Mouse (Mus musculus) skeletal muscle tissue, adult 2 months (tissue): ENCODE measurements at regions not wholly inside any gene's neighbourhood (a gene's known extent, or its start where the extent isn't known, plus 50 kb on each side); places are given as distances from the start of the nearest gene placed in this dataset.

Experiments used
- DNase-seq: peaks from one replicate; pipeline ENCODE4 v3.0.0-alpha.2; 2012; ENCODE audit warnings: low read depth, low spot score

GRCm38 (mm10) chr3:147096179-147096578 lies 244.0 kb downstream of the Ttll7 start:
- no peak for DNase-seq

- no peak for DNase-seq
These were observed 246.0 kb downstream of the Ttll7 start for GRCm38 (mm10) chr3:147098065-147098580.

GRCm38 (mm10) chr3:147098611-147099010 lies 246.4 kb downstream of the Ttll7 start:
- no peak for DNase-seq

- no peak for DNase-seq
These were observed 247.1 kb downstream of the Ttll7 start for GRCm38 (mm10) chr3:147099143-147099713.

GRCm38 (mm10) chr3:147101053-147101764 lies 249.0 kb downstream of the Ttll7 start:
- no peak for DNase-seq

GRCm38 (mm10) chr3:147101765-147102113 lies 249.6 kb downstream of the Ttll7 start:
- no peak for DNase-seq

GRCm38 (mm10) chr3:147103428-147103827 lies 251.3 kb downstream of the Ttll7 start:
- no peak for DNase-seq

GRCm38 (mm10) chr3:147117609-147118008 lies 265.4 kb downstream of the Ttll7 start:
- no peak for DNase-seq

- DNase-seq = no peak
These were observed 265.9 kb downstream of the Ttll7 start for GRCm38 (mm10) chr3:147118092-147118491.

GRCm38 (mm10) chr3:147118622-147119021 lies 266.5 kb downstream of the Ttll7 start:
- DNase-seq = no peak

- no peak for DNase-seq
These were observed 269.7 kb downstream of the Ttll7 start for GRCm38 (mm10) chr3:147121826-147122225.

GRCm38 (mm10) chr3:147127740-147128139 lies 275.6 kb downstream of the Ttll7 start:
- DNase-seq = no peak

- DNase-seq = no peak
These were observed 280.7 kb downstream of the Ttll7 start for GRCm38 (mm10) chr3:147132830-147133229.

GRCm38 (mm10) chr3:147133408-147133807 lies 281.2 kb downstream of the Ttll7 start:
- no peak for DNase-seq

- DNase-seq = no peak
These were observed 288.2 kb downstream of the Ttll7 start for GRCm38 (mm10) chr3:147140414-147140813.

GRCm38 (mm10) chr3:147153456-147153855 lies 301.3 kb downstream of the Ttll7 start:
- no peak for DNase-seq

GRCm38 (mm10) chr3:147153998-147154397 lies 301.8 kb downstream of the Ttll7 start:
- DNase-seq = no peak

GRCm38 (mm10) chr3:147163126-147163525 lies 311.0 kb downstream of the Ttll7 start:
- DNase-seq = peak; percentile 8

GRCm38 (mm10) chr3:147163540-147163939 lies 311.4 kb downstream of the Ttll7 start:
- no peak for DNase-seq

GRCm38 (mm10) chr3:147164931-147165330 lies 312.8 kb downstream of the Ttll7 start:
- no peak for DNase-seq

- DNase-seq = no peak
These were observed 314.4 kb downstream of the Ttll7 start for GRCm38 (mm10) chr3:147166555-147166954.

- no peak for DNase-seq
These were observed 317.0 kb downstream of the Ttll7 start for GRCm38 (mm10) chr3:147169215-147169614.

- DNase-seq = no peak
These were observed 317.9 kb downstream of the Ttll7 start for GRCm38 (mm10) chr3:147170106-147170505.
